Mouse (Mus musculus) ES-Bruce4 (cell line): ENCODE results near the gene Ltbp2.

Source experiments
- CTCF ChIP-seq: IDR thresholded peaks from one replicate; pipeline ENCODE4 v1.8.1; 2011; ENCODE audit warnings: low read depth, low read length
- EP300 ChIP-seq: IDR thresholded peaks from 2 replicates; pipeline ENCODE4 v1.6.1; 2011; ENCODE audit warnings: low read depth, low read length; ENCODE audit not compliant: insufficient read depth
- POLR2A ChIP-seq: IDR thresholded peaks from one replicate; pipeline ENCODE4 v1.8.1; 2011; ENCODE audit warnings: low read length; ENCODE audit not compliant: insufficient read depth

GRCm38 (mm10) chr12:84924324-84924723, 48.0 kb upstream of the Ltbp2 start:
- no peak for TF ChIP-seq CTCF
- TF ChIP-seq POLR2A: no peak
- TF ChIP-seq EP300: no peak
